Mouse (Mus musculus): ENCODE measurements around the gene Ucma.
A peak's percentile ranks its signal among the peaks of the same experiment; 100 is the strongest.

Ucma gene

DNA sequence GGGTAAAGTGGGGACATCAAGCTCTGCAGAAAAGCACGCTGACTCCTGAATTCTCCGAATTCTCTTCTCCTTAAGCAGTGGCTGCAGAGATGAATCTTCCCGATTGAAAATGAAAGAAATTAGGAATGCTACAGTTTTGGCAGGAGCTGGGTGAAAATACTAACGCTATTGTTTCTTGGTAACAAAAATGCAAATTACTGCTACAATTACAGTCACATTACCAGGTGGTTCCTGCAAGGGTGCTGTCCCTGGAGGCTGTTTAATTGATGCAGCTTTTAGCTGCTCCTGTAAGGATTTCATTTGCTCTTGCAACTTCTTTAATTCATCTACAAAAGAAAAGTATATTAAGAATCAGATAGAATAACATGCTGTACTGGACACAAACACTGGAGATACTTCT, 31.2 kb downstream of the Ucma start:
- no peak for DNase-seq

GRCm38 (mm10) chr2:5011898-5012490, 36.1 kb downstream of the Ucma start:
- DNase-seq, result no peak

- DNase-seq, result peak; percentile 88 to 91
Measured at GRCm38 (mm10) chr2:5012491-5013324, 36.8 kb downstream of the Ucma start, which contains the start of gene Mcm10. Gene Mcm10 (minus strand): TSS chr2:5012791.

- DNase-seq, result peak; percentile 5 to 11
Measured at GRCm38 (mm10) chr2:5014616-5015015, 38.7 kb downstream of the Ucma start.

DNA sequence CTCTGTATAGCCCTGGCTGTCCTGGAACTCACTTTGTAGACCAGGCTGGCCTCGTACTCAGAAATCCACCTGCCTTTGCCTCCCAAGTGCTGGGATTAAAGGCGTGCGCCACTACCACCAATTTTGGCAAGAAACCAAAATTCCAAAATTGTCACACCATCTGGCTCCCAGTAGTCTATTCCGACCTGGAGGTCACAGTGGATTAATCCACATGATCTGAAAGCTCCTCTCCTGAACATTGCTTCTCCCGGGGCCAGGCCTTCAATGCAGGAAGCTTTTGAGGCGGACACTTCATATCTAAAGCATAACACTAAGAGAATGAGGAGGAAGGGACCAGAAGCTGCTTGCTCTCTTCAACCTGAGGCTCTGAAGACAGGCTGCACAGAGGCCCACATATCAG, 39.6 kb downstream of the Ucma start:
- DNase-seq, result no peak

DNA sequence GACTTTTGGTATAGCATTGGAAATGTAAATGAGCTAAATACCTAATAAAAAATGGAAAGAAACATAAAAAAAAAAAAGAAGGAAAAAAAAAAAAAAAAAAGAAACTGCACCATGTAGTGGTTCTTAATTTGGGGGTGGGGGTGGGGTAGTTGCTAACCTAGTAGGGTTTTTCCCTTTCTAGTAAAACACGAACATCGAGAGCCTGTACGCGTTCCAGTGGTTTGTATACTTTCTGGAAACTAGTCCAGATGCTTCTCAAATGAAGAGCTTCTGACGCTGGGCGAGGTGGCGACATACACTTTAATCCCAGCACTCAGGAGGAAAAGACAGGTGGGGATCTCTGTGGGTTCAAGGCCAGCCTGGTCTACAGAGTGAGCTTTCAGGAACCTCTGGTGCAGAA, 41.0 kb downstream of the Ucma start:
- no peak for DNase-seq

GRCm38 (mm10) chr2:5019708-5020107, 43.8 kb downstream of the Ucma start:
- DNase-seq, result no peak

DNA sequence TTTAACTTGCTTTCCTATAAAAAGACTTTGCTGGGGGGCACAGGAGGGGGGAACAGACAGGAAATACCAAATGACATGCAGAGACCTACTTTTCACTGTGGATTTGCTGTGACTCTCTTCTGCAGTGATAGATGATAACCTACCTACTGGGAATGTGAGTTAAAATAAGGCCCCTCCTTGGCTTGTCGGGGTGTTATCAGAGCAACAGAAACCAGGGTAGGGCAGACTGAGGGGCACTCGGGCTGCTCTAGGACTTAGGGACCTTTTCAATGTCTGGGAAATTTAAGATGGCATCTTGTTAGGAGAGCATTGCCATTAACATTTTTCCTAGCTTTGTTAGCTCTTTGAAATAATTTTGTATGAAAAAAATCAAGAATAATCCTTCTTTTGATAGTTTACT, 47.4 kb downstream of the Ucma start:
- no peak for DNase-seq

GRCm38 (mm10) chr2:5023699-5024399, 47.9 kb downstream of the Ucma start:
- DNase-seq, result no peak

- DNase-seq, result no peak
Measured at GRCm38 (mm10) chr2:5025162-5025733, 49.3 kb downstream of the Ucma start.

GRCm38 (mm10) chr2:5027057-5027456, 51.1 kb downstream of the Ucma start:
- DNase-seq, result no peak

- no peak for DNase-seq
Measured at GRCm38 (mm10) chr2:5028047-5028446, 52.1 kb downstream of the Ucma start.

- DNase-seq, result no peak
Measured at GRCm38 (mm10) chr2:5029808-5030207, 53.9 kb downstream of the Ucma start.

DNA sequence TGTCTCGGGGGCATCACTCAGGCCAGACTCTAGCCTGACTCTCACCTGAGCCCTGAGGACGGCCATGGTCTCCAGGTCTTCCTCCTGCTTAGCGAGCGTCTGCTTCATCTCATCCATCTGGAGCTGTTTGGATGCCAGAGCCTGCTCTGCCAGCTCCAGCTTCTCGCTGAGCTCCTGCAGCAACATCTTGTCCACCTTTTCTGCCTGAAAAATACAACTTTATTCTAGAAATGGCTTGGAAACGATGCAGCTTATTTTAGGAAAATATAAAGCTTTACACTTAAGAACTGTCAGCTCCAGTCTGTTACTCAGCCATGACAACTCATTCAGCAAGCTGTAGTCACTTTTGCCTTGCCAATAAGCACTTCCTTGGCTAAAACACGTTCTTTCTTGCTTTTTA, 55.3 kb downstream of the Ucma start:
- no peak for DNase-seq

GRCm38 (mm10) chr2:5032665-5033064, 56.7 kb downstream of the Ucma start:
- no peak for DNase-seq

DNA sequence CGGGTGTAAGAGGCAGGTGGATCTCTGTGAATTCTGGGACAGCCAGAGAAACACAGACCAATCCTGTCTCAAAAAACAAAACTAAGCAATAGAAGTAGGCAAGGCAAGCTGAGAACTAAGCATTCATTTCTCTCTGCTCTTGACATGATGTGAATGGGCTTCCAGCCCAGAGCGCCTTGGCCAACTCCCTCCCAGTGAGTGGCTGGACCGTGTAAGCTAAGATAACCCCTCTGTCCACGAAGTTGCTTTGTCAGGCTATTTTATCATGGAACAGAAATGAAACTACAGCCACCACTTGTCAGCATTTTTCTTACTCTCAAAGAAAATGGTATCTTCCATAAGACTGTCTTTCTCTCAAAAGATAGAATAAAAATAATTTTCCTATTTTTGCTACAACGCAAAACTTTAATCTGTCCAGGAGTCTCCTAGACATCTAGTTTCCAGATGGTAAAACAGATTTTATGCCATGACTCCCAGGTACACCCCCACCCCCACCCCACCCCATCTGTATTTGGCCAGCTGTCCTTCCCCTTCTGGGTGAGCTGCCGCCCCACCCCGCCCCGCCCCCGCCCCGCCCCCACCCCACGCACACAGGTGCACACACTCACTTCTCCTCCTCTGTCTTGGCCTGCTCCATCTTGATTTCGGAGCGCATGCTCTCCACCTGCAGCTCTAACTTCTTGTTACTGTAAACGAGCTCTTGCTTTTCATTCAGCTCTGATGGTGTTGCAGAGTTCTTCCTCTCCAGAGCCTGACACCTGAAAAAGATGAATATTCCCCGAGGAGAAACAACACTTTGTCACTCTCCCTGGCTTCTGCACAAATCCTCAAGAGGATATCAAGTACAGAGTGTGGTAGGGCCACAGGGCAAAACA, 57.9 kb downstream of the Ucma start:
- no peak for DNase-seq

GRCm38 (mm10) chr2:5034801-5035200, 58.9 kb downstream of the Ucma start:
- DNase-seq, result no peak

DNA sequence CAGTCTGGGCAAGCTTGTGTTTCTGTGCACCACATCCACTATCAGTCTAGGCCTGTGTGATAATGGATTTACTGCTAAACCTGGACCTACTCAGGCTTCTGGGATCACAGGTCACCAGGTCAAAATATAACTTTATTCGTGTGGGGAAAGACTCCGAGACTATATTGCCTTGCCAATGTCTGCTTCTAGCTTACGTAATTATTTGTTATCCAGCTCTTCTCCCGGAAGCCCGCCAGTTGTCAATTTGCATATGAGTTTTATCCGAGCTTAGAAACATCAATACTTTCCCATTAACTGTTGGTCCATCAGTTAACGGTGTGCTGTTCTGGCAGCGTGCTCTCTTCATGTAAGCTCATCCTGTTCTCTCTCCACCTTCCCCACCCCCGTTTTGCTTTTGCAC, 59.3 kb downstream of the Ucma start:
- DNase-seq, result no peak

All from thymus, postnatal 36 days (tissue).